Mouse (Mus musculus) kidney, adult 2 months (tissue): ENCODE measurements at regions not wholly inside any gene's neighbourhood (a gene's known extent, or its start where the extent isn't known, plus 50 kb on each side); places are given as distances from the start of the nearest gene placed in this dataset.

Experiments used
- DNase-seq: peaks from one replicate; pipeline ENCODE4 v3.0.0; 2021
- H3K27ac ChIP-seq: fragments of 200-500 bp; 2 replicates; pipeline ENCODE4 v1.5.1; 2012; ENCODE audit warnings: low read depth, low read length, control low read depth, inconsistent platforms; ENCODE audit not compliant: insufficient read depth
- H3K27me3 ChIP-seq: fragments of 200-500 bp; replicated peaks from 2 replicates; pipeline ENCODE4 v1.6.1; 2012; ENCODE audit warnings: mild to moderate bottlenecking, moderate library complexity, low read length, inconsistent platforms; ENCODE audit not compliant: control insufficient read depth, insufficient read depth
- H3K36me3 ChIP-seq: fragments of 200-500 bp; 2 replicates; pipeline ENCODE4 v1.6.1; 2012; ENCODE audit warnings: mild to moderate bottlenecking, moderate library complexity, low read length, inconsistent platforms; ENCODE audit not compliant: control insufficient read depth, insufficient read depth
- H3K4me1 ChIP-seq: fragments of 200-500 bp; 2 replicates; pipeline ENCODE4 v1.6.1; 2011; ENCODE audit warnings: low read length; ENCODE audit not compliant: control insufficient read depth, insufficient read depth
- H3K4me3 ChIP-seq: fragments of 200-500 bp; 2 replicates; pipeline ENCODE4 v1.5.1; 2011; ENCODE audit warnings: mild to moderate bottlenecking, low read depth, low read length, control low read depth; ENCODE audit not compliant: insufficient read depth
- CTCF ChIP-seq: fragments of 200-500 bp; conservative IDR thresholded peaks from 2 replicates; pipeline ENCODE4 v1.5.1; 2011; ENCODE audit warnings: low read depth, mild to moderate bottlenecking, control low read depth, low read length, moderate library complexity, mixed read lengths; ENCODE audit not compliant: insufficient read depth, insufficient read length
- POLR2A ChIP-seq: fragments of 200-500 bp; IDR thresholded peaks from one replicate; pipeline ENCODE4 v1.6.1; 2011; ENCODE audit warnings: low read depth, low read length, control low read depth
- WGBS: fragments of 180-500 bp; shearing (Covaris S2); methylation state at CpG from one replicate; pipeline ENCODE4 v1.1.7; 2018; 5-methylcytosine and 5-hydroxymethylcytosine counted together

- H3K4me1 ChIP-seq = no peaks in the 10 kb centered on the region
- no peak for DNase-seq
- WGBS = 36% methylated on average over 8 of the region's 8 CpGs
- TF ChIP-seq POLR2A (no peak), CTCF (no peak)
- no peaks in the 10 kb centered on the region for H3K27me3 ChIP-seq
- H3K27ac ChIP-seq = no peak overlapping the region
- no peaks in the 10 kb centered on the region for H3K36me3 ChIP-seq
- H3K4me3 ChIP-seq = no peak overlapping the region
These were observed 103.4 kb downstream of the Mreg start for GRCm38 (mm10) chr1:72108678-72109077.

- Histone ChIP-seq H3K4me3 (no peak overlapping the region), H3K27me3 (no peaks in the 10 kb centered on the region), H3K27ac (no peak overlapping the region), H3K36me3 (no peaks in the 10 kb centered on the region), H3K4me1 (no peaks in the 10 kb centered on the region)
- TF ChIP-seq POLR2A = no peak
- no peak for TF ChIP-seq CTCF
- 80% methylated on average over 7 of the region's 7 CpGs for WGBS
- no peak for DNase-seq
These were observed 105.0 kb downstream of the Mreg start for GRCm38 (mm10) chr1:72107125-72107524.

- 86% methylated on average over 4 of the region's 4 CpGs for WGBS
- Histone ChIP-seq H3K4me1 (no peaks in the 10 kb centered on the region), H3K27ac (no peak overlapping the region), H3K4me3 (no peak overlapping the region), H3K27me3 (no peaks in the 10 kb centered on the region), H3K36me3 (no peaks in the 10 kb centered on the region)
- no peak for DNase-seq
- TF ChIP-seq CTCF (no peak), POLR2A (no peak)
These were observed 105.5 kb downstream of the Mreg start for GRCm38 (mm10) chr1:72106655-72107054.

GRCm38 (mm10) chr1:72105435-72106057 is 106.6 kb downstream of the Mreg start:
- H3K36me3 ChIP-seq = no peaks in the 10 kb centered on the region
- H3K27me3 ChIP-seq = no peaks in the 10 kb centered on the region
- DNase-seq = peak; percentile 40
- WGBS = 67% methylated on average over 5 of the region's 5 CpGs
- no peak for TF ChIP-seq CTCF
- no peak for TF ChIP-seq POLR2A
- no peak overlapping the region for H3K27ac ChIP-seq
- H3K4me3 ChIP-seq = no peak overlapping the region
- H3K4me1 ChIP-seq = no peaks in the 10 kb centered on the region

- DNase-seq = no peak
- TF ChIP-seq POLR2A = no peak
- TF ChIP-seq CTCF = no peak
- Histone ChIP-seq H3K4me3 (no peak overlapping the region), H3K27me3 (no peaks in the 10 kb centered on the region), H3K36me3 (no peaks in the 10 kb centered on the region), H3K27ac (no peak overlapping the region), H3K4me1 (no peaks in the 10 kb centered on the region)
- whole genome bisulfite sequencing = 75% methylated on average over 6 of the region's 6 CpGs
These were observed 108.1 kb downstream of the Mreg start for GRCm38 (mm10) chr1:72103962-72104361.

- H3K4me3 ChIP-seq = no peak overlapping the region
- WGBS = 80% methylated on average over 6 of the region's 6 CpGs
- TF ChIP-seq POLR2A (no peak), CTCF (no peak)
- no peaks in the 10 kb centered on the region for H3K27me3 ChIP-seq
- DNase-seq = no peak
- H3K27ac ChIP-seq = no peak overlapping the region
- no peaks in the 10 kb centered on the region for H3K4me1 ChIP-seq
- no peaks in the 10 kb centered on the region for H3K36me3 ChIP-seq
These were observed 108.7 kb downstream of the Mreg start for GRCm38 (mm10) chr1:72103387-72103786.

GRCm38 (mm10) chr1:72099447-72099846 is 112.7 kb downstream of the Mreg start:
- no peak for DNase-seq
- H3K4me1 ChIP-seq = no peaks in the 10 kb centered on the region
- H3K27ac ChIP-seq = no peak overlapping the region
- 48% methylated on average over 5 of the region's 5 CpGs for WGBS
- TF ChIP-seq CTCF (no peak), POLR2A (no peak)
- H3K27me3 ChIP-seq = no peaks in the 10 kb centered on the region
- H3K36me3 ChIP-seq = no peaks in the 10 kb centered on the region
- H3K4me3 ChIP-seq = no peak overlapping the region

GRCm38 (mm10) chr1:72091344-72091743 is 120.8 kb downstream of the Mreg start:
- no peaks in the 10 kb centered on the region for H3K4me1 ChIP-seq
- WGBS = 83% methylated on average over 2 of the region's 2 CpGs
- DNase-seq = no peak

More at GRCm38 (mm10) chr1:72091344-72091743, 120.8 kb downstream of the Mreg start:
- TF ChIP-seq CTCF (no peak), POLR2A (no peak)
- no peaks in the 10 kb centered on the region for H3K36me3 ChIP-seq
- no peak overlapping the region for H3K4me3 ChIP-seq
- H3K27ac ChIP-seq = no peak overlapping the region
- H3K27me3 ChIP-seq = no peaks in the 10 kb centered on the region
